Mouse (Mus musculus) cerebellum, postnatal 14 days (tissue): ENCODE results near the gene Uggt1.

Experiments
- DNase-seq, 2 experiments: peaks; one replicate each; pipeline ENCODE4 v3.0.0; 2021; ENCODE audit warnings: mixed read lengths in 2 of 2

Uggt1 gene

DNA sequence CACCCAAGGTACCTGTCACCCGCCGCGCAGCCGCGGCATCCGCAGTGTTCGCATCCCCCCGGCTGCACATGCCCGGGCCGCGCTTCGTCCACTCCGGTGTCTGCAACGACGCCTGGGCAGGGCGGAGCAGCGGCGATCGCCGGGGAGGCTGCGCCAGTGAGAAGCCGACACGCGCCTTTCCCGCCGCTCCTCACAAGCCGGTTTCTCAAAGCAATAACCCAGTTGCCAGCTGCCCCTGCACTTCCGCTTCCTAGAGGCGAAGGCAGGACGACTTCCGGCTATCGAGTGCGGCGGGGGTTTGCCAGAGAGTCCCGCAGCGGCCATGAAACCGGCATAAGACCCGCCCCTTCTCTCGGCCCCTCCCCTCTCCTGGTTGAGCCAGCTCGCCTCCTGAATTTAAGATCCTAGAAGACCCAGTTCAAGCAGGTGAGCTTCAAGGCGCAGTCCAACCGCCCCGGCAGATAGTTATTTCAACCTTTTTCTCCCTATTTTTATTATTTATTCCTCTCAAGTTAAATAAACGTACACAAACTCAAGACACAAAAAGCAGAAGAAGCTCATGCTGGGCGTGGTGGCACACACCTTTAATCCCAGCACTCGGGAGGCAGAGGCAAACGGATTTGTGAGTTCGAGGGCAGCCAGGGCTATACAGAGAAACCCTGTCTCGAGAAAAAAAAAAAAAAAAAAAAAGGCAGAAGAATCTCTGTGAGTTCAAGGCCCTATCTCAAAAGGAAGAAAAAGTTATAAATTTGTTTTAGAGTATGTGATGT is at the start of gene Uggt1:
Uggt1 (minus strand) TSS at position 663 of the 770 bp plus-strand sequence.
- DNase-seq = peak; percentile 93 to 94

DNA sequence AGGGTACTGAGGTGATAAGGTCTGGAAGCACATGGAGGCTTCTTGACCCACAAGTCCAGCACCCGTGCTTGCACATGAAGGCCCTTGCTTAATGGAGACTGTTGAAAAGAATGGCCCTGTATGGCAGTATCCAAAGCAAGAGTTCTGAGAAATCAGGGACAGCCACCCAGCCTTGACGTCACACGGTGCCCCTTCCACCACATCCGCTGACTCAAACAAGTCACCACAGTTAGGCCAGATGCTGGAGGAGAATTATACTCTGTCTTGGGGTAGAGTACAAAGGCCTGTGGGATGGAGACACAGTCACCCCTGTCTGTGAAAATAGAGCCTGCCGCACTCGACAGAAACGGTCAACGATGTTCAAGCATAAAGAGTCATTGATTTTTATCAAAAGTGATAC is 49.0 kb upstream of the Uggt1 start:
- no peak for DNase-seq

DNA sequence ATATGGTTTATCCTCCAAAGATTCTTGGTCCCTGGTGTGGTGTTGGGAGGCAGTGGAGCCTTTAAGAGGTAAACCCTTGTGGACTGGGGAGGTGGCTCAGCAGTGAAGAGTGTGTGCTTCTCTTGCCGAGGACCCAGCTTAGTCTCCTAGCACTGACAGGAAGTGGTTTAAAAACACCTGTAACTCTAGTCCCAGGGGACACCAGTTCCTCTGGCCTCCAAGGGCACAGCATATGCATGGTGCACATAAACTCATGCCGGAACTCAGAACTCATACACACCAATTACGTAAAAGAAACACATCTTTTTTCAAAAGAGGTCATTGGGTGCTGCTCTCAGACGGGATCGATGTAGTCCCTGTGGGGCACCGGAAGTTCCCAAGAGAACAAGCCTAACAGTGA is 37.3 kb upstream of the Uggt1 start:
- no peak for DNase-seq

DNA sequence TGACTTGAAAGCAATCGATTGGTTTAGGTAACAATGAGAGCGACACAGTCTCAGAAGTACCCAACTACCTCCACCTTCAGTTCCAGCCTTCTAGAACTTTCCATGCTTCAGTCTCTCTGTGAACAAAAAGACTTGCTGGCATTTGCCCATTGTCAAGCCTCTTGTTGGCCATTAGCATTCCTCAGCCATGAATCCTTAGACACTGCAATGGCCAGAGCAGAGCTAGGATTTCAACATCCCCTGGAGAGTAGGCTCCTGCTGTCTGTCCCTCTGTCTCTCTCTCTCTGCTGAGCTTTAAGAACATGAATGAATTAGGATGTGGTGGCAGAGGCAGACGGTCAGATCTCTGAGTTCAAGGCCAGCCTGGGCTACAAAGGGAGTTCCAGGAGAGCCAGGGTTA is 36.4 kb upstream of the Uggt1 start:
- DNase-seq = no peak

DNA sequence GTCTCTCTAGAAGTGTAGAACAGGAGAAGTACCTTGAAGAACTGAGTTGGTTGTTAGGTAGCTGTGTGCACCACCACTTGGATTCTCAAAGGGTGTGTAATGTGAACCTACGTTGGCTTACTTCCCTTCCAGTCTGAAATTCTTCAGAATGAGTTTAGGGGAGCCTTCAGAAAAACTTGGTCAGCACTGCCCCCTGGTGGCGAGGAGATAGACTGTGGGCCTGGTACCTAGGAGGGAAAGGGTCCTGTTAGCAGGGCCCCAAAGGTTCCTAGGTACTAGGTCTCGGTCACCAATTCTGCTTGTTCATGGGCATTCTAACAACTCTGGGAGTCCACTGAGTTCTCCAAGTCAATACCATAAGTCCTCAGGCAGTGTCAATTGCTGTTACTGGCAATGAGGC is 34.7 kb upstream of the Uggt1 start:
- DNase-seq = peak; percentile 91 to 94

DNA sequence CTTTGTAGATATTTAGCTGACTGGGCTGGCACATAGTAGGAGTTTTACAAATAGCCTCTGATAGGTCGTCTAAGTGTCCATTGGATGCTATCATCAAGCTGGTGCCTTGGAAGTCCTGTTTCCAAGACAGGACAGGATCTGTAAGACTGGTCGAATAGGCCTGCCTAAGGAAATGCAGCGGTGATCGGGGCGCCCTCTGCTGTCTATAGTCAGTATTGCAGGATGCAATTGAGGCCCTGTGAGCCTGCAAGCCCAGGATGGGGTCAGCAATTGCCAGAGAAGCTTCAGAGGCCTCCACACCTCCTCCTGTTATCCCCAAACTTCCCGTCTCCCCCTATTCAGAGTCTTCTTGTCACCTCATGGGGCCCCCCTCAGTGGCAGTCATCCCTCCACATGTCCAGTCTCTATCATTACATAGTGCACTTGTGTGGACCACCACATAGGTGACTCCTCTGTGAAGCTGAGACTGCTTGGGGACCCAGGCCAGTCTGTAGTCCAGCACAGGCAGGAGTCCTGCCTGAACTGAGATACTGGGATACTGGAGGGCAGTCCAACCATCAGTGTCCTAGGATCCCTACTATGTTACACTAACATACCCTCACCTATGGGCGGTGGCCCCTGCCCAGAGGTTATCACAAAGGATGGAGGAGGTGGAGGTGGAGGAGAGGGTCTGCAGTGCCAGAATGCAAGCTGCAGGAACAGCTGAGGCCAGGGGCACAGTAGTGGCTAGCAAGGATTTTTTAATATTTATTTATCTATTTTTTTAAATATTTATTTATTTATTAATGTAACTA is 32.9 kb upstream of the Uggt1 start:
- DNase-seq = peak; percentile 87 to 92

DNA sequence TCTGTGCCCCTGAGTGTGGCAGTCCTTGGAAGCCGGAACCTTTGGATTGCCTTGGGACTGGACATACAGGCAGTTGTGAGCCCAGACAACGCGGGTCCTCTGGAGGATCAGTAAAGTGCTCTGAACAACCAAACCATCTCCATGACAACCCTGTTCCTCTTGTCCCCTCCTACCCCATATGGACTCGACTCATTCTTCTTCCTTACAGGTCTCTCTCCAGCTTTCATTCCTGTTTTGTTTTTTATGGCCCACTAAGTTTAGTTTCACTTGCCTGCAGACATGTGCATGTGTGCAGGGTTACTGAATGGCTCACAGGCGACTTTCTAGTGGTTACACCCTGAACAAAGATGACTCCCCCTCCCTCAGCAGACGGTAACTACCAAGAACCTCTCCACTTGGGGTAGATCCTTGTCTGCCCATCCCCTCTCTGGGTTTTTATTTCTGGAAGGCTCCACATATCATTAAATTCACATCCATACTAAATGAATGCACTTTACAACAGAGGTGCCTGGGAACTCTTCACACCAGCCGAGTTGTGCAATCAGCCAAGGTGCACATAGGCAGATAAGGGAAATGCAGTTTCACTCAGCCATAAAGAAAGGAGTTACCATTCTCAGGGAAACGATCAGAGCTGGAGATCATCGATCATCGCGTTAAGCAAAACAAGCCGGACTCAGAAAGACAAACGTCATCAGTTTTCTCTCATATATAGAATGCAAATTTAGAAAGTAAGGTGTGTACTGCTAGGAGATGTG is 31.3 kb upstream of the Uggt1 start:
- no peak for DNase-seq

DNA sequence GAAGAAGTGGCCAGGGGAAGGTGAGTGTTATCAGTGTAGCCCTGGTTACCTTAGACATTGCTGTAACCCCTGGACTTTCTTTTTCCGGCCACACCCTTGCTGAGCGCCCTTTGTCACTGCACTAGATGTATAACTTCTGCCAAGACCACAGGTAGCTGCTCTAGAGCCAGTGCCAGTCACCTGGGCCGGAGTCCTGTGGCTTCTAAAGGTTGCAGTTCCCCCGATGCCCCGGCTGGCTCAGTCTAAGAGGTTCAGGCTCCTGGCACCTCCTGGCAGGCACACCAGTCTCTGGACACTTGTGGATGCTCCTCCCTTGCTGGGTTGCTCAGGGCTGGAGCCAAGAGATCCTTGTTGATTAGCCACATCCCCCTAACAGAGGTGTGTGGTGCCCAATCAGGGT is 29.9 kb upstream of the Uggt1 start, which contains the start of gene Neurl3:
Neurl3 (minus strand) TSS at position 225 of the 400 bp plus-strand sequence.
- no peak for DNase-seq

DNA sequence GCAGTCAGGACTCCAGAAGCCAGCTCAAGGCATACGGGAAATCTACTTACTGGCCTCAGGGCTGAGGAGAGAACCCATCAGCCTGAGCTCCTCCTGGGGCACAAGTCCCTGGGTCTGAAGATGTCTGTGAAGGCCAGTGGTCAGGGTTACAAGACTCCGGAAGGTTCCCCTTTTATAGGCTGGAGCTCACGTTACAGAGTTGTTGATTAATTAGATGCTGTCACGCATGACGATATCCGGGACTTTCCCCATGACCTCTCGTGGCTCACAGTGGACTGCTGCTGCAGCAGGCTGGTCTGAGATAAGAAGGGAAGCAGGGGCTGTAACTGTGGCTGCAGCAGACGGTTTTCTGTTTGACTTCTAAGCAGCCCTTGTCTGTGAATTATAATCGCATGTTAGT is 28.8 kb upstream of the Uggt1 start:
- DNase-seq = no peak

DNA sequence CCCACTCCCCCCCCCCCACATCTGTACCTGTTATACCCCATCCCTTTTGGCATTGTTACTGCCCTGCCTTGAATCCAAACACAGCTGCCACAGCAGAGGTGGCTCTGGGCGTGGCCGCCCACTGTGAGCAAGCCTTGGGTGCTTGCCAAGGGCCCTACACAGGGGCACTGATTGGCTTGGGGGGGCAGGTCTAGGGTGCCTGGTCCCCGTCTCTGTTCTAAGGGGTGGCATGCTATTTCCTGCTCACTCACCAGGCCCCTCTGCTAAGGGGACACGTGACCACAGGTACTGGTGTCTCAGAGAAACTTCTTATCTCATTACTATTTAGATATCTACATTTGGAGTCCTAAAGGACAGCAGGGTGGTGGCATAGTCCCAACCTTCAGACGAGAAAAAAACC is 28.0 kb upstream of the Uggt1 start:
- DNase-seq = no peak

DNA sequence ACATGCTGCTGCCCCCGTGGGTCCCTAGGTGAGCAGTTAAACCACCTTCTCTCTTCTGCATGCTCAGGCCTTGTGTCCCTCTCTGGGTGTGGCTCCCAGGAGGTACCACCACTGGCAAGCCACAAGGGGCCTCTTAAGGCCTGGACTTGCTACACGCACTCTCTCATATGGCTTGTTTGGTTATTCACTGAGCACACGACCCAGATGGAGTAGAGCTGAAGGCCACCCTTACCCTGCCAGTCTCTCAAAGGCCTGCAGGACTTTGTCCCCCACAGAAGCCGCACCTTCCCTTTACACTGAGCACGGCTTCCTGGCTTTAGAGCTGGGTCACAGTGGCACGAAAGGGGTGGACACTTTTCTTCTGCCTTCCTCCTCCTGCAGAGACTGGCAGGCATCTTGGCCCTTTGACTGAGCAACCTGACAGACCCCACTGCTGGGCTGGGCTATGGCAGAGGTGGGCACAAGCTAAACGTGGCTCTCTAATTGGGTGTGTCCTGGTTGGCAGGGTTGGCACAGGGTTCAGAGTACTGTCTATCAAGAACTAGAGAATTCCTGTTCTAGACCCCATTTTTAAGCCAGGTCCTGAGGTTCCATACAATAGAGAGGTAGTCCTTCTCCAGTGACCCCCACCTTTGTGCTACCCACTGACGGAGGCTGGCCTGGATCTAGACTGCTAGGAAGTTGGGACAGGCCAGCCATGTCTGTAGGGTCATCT is 27.2 kb upstream of the Uggt1 start:
- no peak for DNase-seq

DNA sequence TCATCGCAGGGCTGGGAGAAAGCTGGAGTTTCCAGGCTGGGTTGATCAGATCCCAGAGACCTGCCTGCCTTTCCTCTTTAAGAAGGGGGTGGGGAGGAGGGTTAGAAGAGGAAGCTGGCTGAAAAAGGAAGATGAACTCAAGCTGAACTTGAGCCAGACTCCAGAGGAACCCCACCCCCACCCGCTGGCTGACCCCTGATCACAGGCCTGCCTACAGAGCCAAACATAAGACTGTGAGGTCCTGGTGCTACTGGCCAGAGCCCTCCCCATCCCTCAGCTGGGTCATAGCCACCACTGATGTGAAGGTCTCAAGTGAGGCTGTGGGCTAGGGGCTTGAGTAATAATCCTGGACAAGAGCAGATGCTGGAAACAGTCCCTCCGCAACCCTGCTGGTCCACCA is 26.1 kb upstream of the Uggt1 start:
- DNase-seq = no peak

DNA sequence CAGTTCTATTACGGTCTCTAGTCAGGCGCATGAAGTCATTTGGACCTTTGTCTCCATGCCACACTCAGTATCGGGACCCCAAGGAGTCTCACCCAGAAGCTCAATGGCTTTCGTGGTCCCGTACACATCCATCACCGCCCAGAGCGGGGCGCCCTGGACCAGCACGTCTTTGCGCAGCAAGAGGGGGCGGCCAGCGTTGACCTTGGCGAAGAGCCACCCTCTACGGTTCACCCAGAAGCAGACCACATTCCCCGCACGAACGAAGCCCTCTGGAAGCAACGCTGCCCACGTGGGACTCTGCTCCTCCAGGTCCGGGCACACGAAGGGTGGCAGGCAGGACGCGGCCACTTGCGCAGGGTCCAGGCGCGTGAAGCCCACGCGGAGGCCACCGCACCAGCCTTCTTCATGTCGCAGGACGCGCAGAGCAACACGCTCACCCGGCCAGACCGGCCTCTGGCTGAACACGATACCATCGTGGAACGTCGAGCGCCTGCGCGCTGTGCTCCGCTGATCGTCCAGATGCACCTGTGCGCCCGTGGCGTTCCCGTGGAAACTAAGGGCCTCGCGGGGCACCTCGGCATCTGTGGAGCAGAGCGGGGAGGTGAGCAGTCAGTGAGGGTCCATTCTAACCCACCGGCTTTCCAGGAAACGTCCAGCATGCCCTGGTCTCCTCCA is 24.7 kb upstream of the Uggt1 start:
- DNase-seq = no peak

DNA sequence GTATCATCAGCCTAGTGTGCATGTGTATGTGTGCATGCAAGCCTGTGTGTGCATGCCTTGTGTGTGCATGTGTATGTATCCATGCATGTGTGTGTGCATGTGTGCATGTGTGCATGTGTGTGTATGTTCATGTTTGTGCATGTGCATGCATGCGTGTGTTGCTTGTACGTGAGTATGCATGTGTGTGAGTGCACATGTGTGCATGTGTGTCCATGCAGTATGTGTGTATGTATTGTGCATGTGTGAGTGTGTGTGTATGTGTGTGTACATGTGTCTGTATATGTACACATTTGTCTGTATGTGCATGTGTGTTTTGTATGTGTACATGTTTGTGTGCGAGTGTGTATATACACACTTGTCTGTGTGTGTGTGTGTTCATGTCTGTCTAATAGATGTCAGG is 23.1 kb upstream of the Uggt1 start:
- DNase-seq = no peak

DNA sequence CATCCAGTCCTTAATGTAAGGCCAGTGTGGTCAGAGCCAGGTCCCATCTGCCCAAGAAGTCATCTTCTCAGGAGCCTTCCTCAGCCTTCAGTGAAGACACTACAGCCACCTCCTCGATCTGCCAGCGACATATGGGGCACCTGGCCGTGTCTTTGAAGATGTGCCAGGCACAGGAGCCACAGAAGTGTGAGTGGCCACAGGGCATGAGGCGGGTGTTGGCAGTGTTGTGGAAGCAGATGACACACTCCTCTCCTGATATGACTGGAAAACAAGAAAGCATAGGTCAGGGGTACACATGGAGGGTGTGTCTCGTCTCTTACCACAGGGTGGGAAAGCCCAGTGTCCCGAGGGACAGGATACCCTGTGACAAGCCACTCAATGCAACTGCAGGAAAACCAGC is 21.8 kb upstream of the Uggt1 start:
- DNase-seq = peak; percentile 85 to 91

DNA sequence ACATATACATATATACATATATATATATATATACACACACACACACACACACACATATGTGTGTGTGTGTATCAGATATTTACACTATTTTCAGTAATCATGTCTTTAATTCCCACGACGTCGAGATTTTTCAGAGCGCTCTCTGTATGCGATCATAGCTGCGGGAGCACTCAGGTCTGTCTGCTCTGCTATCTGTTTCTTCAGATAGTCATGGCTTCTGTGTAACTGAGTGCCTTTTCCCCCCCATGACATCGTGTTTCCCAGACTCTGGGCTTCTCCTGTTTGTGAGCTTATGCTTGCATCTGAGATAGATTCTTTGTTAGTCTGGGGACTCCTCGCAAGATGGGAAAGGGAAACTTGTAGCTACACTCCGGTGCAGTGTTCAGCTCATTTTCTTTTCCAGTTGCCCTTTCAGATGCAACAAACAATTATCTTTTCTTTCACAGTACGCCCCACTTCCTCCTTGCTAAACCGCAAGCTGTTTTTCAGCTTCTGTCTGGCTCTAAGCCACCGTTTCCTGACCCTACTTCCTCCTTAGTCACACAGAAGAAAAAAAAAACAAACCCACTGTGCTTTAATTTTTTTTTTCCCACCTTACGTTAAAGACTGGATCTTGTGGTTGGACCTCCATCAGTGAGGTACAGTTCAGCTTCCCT is 19.4 kb upstream of the Uggt1 start:
- DNase-seq = no peak

DNA sequence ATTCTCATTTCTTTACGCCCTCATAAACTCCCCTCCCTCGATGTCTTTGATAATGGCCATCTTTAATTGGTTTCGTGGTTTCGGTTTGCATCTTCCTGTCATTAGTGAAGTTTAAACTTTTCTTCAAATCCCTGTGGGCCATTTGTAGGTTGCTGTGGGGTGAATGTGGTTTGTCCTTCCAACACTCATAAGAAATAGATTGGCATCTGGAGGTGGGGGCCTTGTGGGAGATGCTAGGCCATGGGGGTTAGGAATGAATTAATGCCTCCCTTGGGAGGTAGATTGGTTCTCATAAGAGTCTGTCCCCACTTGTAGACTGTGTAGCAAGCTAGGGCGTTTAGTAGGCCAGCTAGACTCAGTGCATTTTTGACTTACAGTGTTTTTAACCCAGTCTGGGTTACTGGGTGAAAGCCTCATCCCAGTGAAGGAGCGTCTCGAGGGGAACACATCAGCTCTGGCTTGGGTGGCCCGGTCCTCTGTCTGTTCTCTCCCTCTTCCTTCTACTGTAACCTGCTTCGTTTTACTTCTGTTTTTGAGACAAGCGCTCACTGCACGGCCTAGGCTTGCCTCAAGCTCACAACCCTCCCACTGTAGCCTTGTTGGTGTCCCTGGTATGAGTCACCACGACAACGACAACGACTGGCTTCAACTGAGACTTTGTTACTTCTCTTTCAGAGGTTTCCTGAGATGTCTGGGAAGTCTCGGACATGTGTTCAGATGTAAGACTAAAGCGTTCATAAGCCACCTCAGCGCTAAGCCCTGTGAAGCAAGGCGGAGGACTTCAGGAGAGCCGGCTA is 17.4 kb upstream of the Uggt1 start:
- DNase-seq = no peak

DNA sequence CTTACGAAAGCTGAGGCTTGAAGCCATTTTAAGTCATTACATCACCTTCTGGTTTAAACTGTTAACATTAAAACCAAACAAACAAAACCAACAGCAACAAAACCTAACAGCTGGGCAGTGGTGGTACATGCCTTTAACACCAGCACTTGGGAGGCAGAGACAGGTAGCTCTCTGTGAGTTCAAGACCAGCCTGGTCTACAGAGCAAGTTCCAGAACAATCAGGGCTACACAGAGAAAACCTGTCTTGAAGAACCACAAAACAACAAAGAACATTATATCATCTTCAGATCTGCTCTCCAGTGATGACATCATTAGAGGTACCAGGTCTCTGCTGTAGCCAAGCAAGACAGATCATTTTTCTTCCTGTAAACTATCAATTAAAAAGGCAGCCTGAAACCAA is 15.9 kb upstream of the Uggt1 start:
- no peak for DNase-seq

DNA sequence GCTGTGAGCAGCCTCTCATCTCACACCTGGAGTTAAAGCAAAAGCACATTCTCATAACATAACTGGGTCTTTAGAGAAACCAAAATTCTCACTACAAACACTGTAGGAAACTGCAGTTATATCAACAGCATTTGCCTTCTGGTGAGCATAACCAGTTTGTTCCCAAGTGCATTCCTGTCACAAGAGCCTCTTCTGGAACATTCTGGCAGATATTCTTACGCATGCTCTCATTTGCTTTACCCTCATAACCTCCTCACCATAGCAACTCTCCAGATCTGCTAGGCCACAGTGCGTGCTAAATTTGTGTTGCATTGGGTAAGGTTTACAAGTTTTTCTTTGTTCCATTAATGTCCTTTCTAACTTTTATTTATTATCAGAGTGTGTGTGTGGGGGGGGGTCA is 14.8 kb upstream of the Uggt1 start:
- no peak for DNase-seq

DNA sequence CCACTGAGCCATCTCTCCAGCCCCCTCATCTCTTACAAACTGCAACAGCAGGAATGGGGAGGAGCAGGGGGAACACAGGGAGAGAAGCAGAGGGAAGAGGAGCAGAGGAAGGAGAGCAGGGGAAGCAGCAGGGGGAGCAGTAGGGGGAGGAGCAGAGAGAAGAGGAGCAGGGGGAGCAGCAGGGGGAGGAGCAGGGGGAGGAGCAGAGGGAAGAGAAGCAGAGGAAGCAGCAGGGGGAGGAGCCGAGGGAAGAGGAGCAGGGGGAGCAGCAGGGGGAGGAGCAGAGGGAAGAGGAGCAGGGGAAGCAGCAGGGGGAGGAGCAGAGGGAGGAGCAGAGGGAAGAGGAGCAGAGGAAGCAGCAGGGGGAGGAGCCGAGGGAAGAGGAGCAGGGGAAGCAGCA is 14.1 kb upstream of the Uggt1 start:
- DNase-seq = no peak

DNA sequence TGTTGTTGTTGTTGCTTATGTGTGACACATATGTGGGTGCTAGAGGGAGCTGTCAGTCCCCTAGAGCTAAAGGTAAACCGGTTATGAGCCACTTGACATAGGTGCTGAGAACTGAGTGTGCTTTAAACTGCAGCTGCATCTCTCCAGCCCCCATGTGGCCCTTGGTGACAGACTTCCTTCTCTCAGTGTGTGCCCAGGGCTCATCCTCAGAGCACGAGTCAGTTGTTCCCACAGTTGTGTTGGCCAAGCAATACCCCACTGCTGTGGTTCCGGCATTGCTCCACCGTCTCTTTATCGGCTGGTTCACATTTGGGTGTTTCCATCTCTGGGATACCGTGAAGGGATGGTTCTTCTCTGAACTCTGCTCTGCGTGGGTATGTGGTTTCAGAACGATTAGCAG is 12.8 kb upstream of the Uggt1 start:
- DNase-seq = no peak
